Mouse (Mus musculus): ENCODE data around the gene Gm20683. TPM values are rescaled to one million over a fixed set of nuclear protein-coding genes. Genes with fewer than 3 reads are reported as not detected.

The Gm20683 gene
- polyA plus RNA-seq, 1 experiment = 6.7 TPM

GRCm38 (mm10) chr17:25825311-25825710, 16.3 kb downstream of the Gm20683 start:
- H3K4me3 ChIP-seq (replicated peaks; ENCODE audit: control insufficient read depth, low read depth, low read length) = no peak overlapping the region
- TF ChIP-seq POLR2A (IDR thresholded peaks at IDR 0.05; ENCODE audit: borderline replicate concordance, control insufficient read depth, low read depth, low read length) = no peak
- TF ChIP-seq CTCF (IDR thresholded peaks at IDR 0.05; ENCODE audit: control insufficient read depth, insufficient read depth, low read length) = no peak
- H3K27ac ChIP-seq (ENCODE audit: control insufficient read depth, insufficient read depth, low read depth, low read length, poor library complexity) = no peak overlapping the region
- WGBS = 88% methylated on average over 6 of the region's 6 CpGs
- H3K4me1 ChIP-seq (ENCODE audit: control insufficient read depth, insufficient read depth, low read length) = peaks cover 10% of the 10 kb centered on the region

- Histone ChIP-seq H3K4me3 (replicated peaks; ENCODE audit: control insufficient read depth, low read depth, low read length) (peak overlapping the region; percentile 89), H3K4me1 (ENCODE audit: control insufficient read depth, insufficient read depth, low read length) (peaks cover 10% of the 10 kb centered on the region), H3K27ac (ENCODE audit: control insufficient read depth, insufficient read depth, low read depth, low read length, poor library complexity) (no peak overlapping the region)
- no peak for TF ChIP-seq CTCF (IDR thresholded peaks at IDR 0.05; ENCODE audit: control insufficient read depth, insufficient read depth, low read length)
- TF ChIP-seq POLR2A (IDR thresholded peaks at IDR 0.05; ENCODE audit: borderline replicate concordance, control insufficient read depth, low read depth, low read length) = no peak
- 78% methylated on average over 17 of the region's 17 CpGs for WGBS
These were observed 17.0 kb downstream of the Gm20683 start for GRCm38 (mm10) chr17:25824362-25825142.

GRCm38 (mm10) chr17:25823452-25823851, 18.1 kb downstream of the Gm20683 start, which contains the start of gene Wdr24:
Gene Wdr24 (plus strand): TSS chr17:25823627.
- no peak for TF ChIP-seq CTCF (IDR thresholded peaks at IDR 0.05; ENCODE audit: control insufficient read depth, insufficient read depth, low read length)
- no peak for TF ChIP-seq POLR2A (IDR thresholded peaks at IDR 0.05; ENCODE audit: borderline replicate concordance, control insufficient read depth, low read depth, low read length)
- H3K4me3 ChIP-seq (replicated peaks; ENCODE audit: control insufficient read depth, low read depth, low read length) = peak within 1 kb of the TSS; percentile 89
- H3K4me1 ChIP-seq (ENCODE audit: control insufficient read depth, insufficient read depth, low read length) = peaks cover 8% of the 10 kb centered on the region
- 0 out of 2 replicates have a peak within 1 kb of the TSS, but pooled peaks have one; percentile 18 for H3K27ac ChIP-seq (ENCODE audit: control insufficient read depth, insufficient read depth, low read depth, low read length, poor library complexity)
- 0% methylated on average over 18 of the region's 18 CpGs for WGBS

- no peak for TF ChIP-seq CTCF (IDR thresholded peaks at IDR 0.05; ENCODE audit: control insufficient read depth, insufficient read depth, low read length)
- no peak for TF ChIP-seq POLR2A (IDR thresholded peaks at IDR 0.05; ENCODE audit: borderline replicate concordance, control insufficient read depth, low read depth, low read length)
- H3K4me1 ChIP-seq (ENCODE audit: control insufficient read depth, insufficient read depth, low read length) = peaks cover 3% of the 10 kb centered on the region
- H3K27ac ChIP-seq (ENCODE audit: control insufficient read depth, insufficient read depth, low read depth, low read length, poor library complexity) = no peak overlapping the region
- WGBS = 8% methylated on average over 46 of the region's 46 CpGs
- no peak overlapping the region for H3K4me3 ChIP-seq (replicated peaks; ENCODE audit: control insufficient read depth, low read depth, low read length)
These were observed 22.4 kb downstream of the Gm20683 start for GRCm38 (mm10) chr17:25818851-25819780.

GRCm38 (mm10) chr17:25817662-25818061, 23.9 kb downstream of the Gm20683 start:
- Histone ChIP-seq H3K27ac (ENCODE audit: control insufficient read depth, insufficient read depth, low read depth, low read length, poor library complexity) (no peak overlapping the region), H3K4me1 (ENCODE audit: control insufficient read depth, insufficient read depth, low read length) (no peaks in the 10 kb centered on the region), H3K4me3 (replicated peaks; ENCODE audit: control insufficient read depth, low read depth, low read length) (no peak overlapping the region)
- TF ChIP-seq CTCF (IDR thresholded peaks at IDR 0.05; ENCODE audit: control insufficient read depth, insufficient read depth, low read length) = no peak
- no peak for TF ChIP-seq POLR2A (IDR thresholded peaks at IDR 0.05; ENCODE audit: borderline replicate concordance, control insufficient read depth, low read depth, low read length)
- whole genome bisulfite sequencing = 68% methylated on average over 11 of the region's 11 CpGs

GRCm38 (mm10) chr17:25813471-25813870, 28.1 kb downstream of the Gm20683 start:
- WGBS = 2% methylated on average over 20 of the region's 20 CpGs
- Histone ChIP-seq H3K4me1 (ENCODE audit: control insufficient read depth, insufficient read depth, low read length) (no peaks in the 10 kb centered on the region), H3K27ac (ENCODE audit: control insufficient read depth, insufficient read depth, low read depth, low read length, poor library complexity) (no peak overlapping the region), H3K4me3 (replicated peaks; ENCODE audit: control insufficient read depth, low read depth, low read length) (no peak overlapping the region)
- TF ChIP-seq POLR2A (IDR thresholded peaks at IDR 0.05; ENCODE audit: borderline replicate concordance, control insufficient read depth, low read depth, low read length) (no peak), CTCF (IDR thresholded peaks at IDR 0.05; ENCODE audit: control insufficient read depth, insufficient read depth, low read length) (peak; percentile 46; the same call in 1 of the 2 replicates)

- no peaks in the 10 kb centered on the region for H3K4me1 ChIP-seq (ENCODE audit: control insufficient read depth, insufficient read depth, low read length)
- H3K27ac ChIP-seq (ENCODE audit: control insufficient read depth, insufficient read depth, low read depth, low read length, poor library complexity) = no peak overlapping the region
- WGBS = 63% methylated on average over 4 of the region's 4 CpGs
- no peak for TF ChIP-seq CTCF (IDR thresholded peaks at IDR 0.05; ENCODE audit: control insufficient read depth, insufficient read depth, low read length)
- no peak for TF ChIP-seq POLR2A (IDR thresholded peaks at IDR 0.05; ENCODE audit: borderline replicate concordance, control insufficient read depth, low read depth, low read length)
- no peak overlapping the region for H3K4me3 ChIP-seq (replicated peaks; ENCODE audit: control insufficient read depth, low read depth, low read length)
These were observed 30.7 kb downstream of the Gm20683 start for GRCm38 (mm10) chr17:25810890-25811289.
